Mouse (Mus musculus) lung, embryonic 14.5 days (tissue): ENCODE measurements around the gene Gm49425. TPM values are rescaled to one million over a fixed set of nuclear protein-coding genes. Genes with fewer than 3 reads are reported as not detected.
A peak's percentile ranks its signal among the peaks of the same experiment; 100 is the strongest.
"Not testable (repeated sequence)": the region's sequence is repeated elsewhere in the genome, so short reads cannot be mapped to it uniquely, and the experiment has no call there.

Source experiments
- ATAC-seq: fragments of 200-750 bp; cut with Nextera tagmentation; 2 replicates; pipeline ENCODE4 v1.8.0; 2017; ENCODE audit warnings: mild to moderate bottlenecking, moderate TSS enrichment, moderate library complexity; ENCODE audit not compliant: insufficient read depth
- DNase-seq: peaks from one replicate; pipeline ENCODE4 v3.0.0-alpha.2; 2015
- H3K27ac ChIP-seq: fragments of 300-500 bp; sonication (generic); 2 replicates; pipeline ENCODE4 v1.5.1; 2014; ENCODE audit warnings: low read depth, mild to moderate bottlenecking, moderate library complexity
- H3K27me3 ChIP-seq: fragments of 300-500 bp; sonication (generic); 2 replicates; pipeline ENCODE4 v1.6.1; 2014; ENCODE audit warnings: low read length, control low read depth; ENCODE audit not compliant: insufficient read depth
- H3K36me3 ChIP-seq: fragments of 300-500 bp; sonication (generic); 2 replicates; pipeline ENCODE4 v1.6.1; 2014; ENCODE audit warnings: control low read depth; ENCODE audit not compliant: insufficient read depth
- H3K4me1 ChIP-seq: fragments of 300-500 bp; sonication (generic); 2 replicates; pipeline ENCODE4 v1.6.1; 2014; ENCODE audit warnings: antibody characterized with exemption, control low read depth; ENCODE audit not compliant: insufficient read depth
- H3K4me2 ChIP-seq: fragments of 300-500 bp; sonication (generic); 2 replicates; pipeline ENCODE4 v1.6.1; 2014; ENCODE audit warnings: mild to moderate bottlenecking
- H3K4me3 ChIP-seq: fragments of 300-500 bp; sonication (generic); 2 replicates; pipeline ENCODE4 v1.5.1; 2014; ENCODE audit warnings: low read depth, low read length
- H3K9ac ChIP-seq: fragments of 300-500 bp; sonication (generic); 2 replicates; pipeline ENCODE4 v1.6.1; 2014
- H3K9me3 ChIP-seq: fragments of 300-500 bp; sonication (generic); 2 replicates; pipeline ENCODE4 v1.6.1; 2016; ENCODE audit warnings: low read depth, low read length, control low read depth
- CTCF ChIP-seq: IDR thresholded peaks from 2 replicates; pipeline ENCODE4 v1.5.1; 2016; ENCODE audit warnings: antibody characterized with exemption, low read depth
- WGBS: fragments of 180-500 bp; shearing (Covaris S2); extraction: QIAGEN DNeasy Blood & Tissue Kit; methylation state at CpG from one replicate; pipeline ENCODE4 v1.1.7; 2014; 5-methylcytosine and 5-hydroxymethylcytosine counted together
- polyA plus RNA-seq: library from polyadenylated mRNA; unstranded; fragments of >200 nt; fragmentation: Nextera tagmentation; extraction: Ambion mirVana; gene quantifications from 2 replicates; pipeline ENCODE4 v1.2.1, GENCODE M21; 2014

Gm49425 gene
- polyA plus RNA-seq = not detected in 2 replicates

DNA sequence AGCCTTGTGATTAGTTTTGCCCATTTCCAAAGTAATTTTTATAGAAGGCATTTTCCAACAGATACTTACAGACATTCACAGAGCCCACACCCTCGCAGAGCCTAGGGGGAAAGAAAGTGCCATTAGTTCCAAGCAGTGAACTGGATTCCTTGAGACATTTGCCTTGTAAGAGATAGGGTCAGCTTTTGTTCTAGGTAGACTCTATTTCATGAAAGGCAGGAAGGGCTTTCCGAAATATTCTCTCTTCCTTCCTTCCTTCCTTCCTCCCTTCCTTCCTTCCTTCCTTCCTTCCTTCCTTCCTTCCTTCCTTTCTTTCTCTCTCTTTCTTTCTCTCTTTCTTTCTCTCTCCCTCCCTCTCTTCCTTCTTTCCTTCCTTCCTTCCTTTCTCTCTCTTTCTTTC lies at the start of gene Gm49425:
Gene Gm49425, minus strand, starts transcription at position 101 of the 400 bp plus-strand sequence.
- H3K9me3 ChIP-seq, H3K27me3 ChIP-seq, DNase-seq, H3K4me3 ChIP-seq, H3K36me3 ChIP-seq, H3K4me1 ChIP-seq, H3K4me2 ChIP-seq, ATAC-seq, H3K9ac ChIP-seq, H3K27ac ChIP-seq: not testable (repeated sequence)
- WGBS = 77% methylated on average over 2 of the region's 2 CpGs

DNA sequence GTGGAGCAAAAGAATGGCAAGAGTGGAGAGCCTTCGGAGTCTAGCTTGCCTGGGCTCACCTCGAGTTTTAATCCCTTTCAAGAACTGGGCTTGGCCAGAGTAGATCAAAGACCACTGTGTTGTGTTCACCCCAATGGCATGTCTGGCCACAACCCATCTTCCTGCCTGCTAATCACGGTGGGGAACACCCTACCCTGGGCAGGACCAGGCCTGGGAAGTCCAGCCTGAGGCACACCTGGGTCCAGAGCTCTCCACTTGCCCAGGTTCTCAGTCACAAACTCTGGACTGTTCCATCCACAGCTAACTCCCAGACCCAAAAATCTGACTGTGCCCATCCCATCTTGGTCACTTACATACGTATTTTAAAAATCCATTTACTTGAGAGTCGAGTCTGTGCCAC lies 45.8 kb upstream of the Gm49425 start, which contains the start of gene Krt90:
Gene Krt90, minus strand, starts transcription at position 101 of the 400 bp plus-strand sequence.
- no peaks in the 10 kb centered on the region for H3K36me3 ChIP-seq
- no peak within 1 kb of the TSS for H3K27ac ChIP-seq
- H3K4me3 ChIP-seq = no peak within 1 kb of the TSS
- DNase-seq (no peak), ATAC-seq (no peak)
- H3K4me1 ChIP-seq = no peaks in the 10 kb centered on the region
- no peak within 1 kb of the TSS for H3K4me2 ChIP-seq
- WGBS = 68% methylated on average over 5 of the region's 5 CpGs
- TF ChIP-seq CTCF = no peak
- H3K9me3 ChIP-seq = no peaks in the 10 kb centered on the region
- H3K9ac ChIP-seq = no peak within 1 kb of the TSS
- no peaks in the 10 kb centered on the region for H3K27me3 ChIP-seq

DNA sequence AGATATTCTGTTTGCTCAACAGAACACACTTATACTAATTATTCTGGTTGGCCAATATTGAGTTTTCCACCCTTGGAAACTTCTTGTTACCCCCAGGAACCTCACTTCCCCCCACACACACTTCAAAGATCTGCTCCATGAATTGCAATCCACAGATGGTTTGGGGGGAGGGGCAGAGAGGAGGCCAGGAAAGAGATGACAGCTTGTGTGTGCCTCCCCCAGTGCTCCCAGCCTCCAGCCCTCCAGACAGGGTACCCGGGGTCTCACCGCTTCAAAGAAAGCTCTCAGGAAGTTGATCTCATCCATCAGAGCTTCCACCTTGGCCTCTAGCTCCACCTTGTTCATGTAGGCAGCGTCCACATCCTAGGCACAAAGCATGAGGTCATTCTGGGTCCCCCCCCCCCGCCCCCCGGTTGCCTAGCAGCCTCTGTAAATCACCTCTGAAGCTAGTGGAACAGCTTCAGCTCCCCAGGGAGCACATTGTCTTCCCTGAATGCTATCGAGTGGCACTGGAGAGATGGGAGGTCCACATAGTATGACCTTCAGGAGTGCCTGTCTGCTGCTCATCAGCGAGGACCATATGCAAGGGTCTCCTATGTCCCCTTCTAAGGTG lies 41.1 kb upstream of the Gm49425 start:
- Histone ChIP-seq H3K9me3 (no peaks in the 10 kb centered on the region), H3K9ac (no peak overlapping the region), H3K4me1 (no peaks in the 10 kb centered on the region), H3K27me3 (no peaks in the 10 kb centered on the region), H3K4me3 (no peak overlapping the region), H3K4me2 (no peak overlapping the region), H3K36me3 (no peaks in the 10 kb centered on the region), H3K27ac (no peak overlapping the region)
- DNase-seq (no peak), ATAC-seq (no peak)
- WGBS = 6% methylated on average over 7 of the region's 7 CpGs
- TF ChIP-seq CTCF = no peak

DNA sequence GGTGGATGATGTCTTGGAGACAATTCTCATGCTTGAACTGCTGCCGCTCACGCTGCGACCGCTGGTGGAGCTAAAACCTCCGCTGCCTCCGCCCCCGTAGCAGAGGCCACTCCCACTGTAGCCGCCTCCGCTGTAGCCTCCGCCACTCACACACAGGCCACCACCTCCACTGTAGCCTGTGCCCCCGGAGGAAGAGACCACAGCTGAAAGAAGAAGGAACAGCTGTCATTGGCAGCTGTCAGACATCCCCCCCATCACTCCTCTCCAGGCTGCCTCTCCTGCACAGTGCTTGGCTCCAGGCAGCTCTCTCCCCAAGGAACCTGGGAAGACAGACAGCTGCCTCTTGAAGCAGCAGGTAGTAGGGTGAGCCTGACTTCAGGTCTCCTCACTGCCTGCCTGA lies 36.1 kb upstream of the Gm49425 start:
- H3K4me3 ChIP-seq = no peak overlapping the region
- DNase-seq (peak; percentile 75), ATAC-seq (peak; percentile 91)
- 0% methylated on average over 11 of the region's 11 CpGs for WGBS
- no peak overlapping the region for H3K27ac ChIP-seq
- H3K4me2 ChIP-seq = peak overlapping the region; percentile 34; the same call in 1 of the 2 replicates
- no peak for TF ChIP-seq CTCF
- no peak overlapping the region for H3K9ac ChIP-seq
- no peaks in the 10 kb centered on the region for H3K27me3 ChIP-seq
- no peaks in the 10 kb centered on the region for H3K36me3 ChIP-seq
- H3K9me3 ChIP-seq = no peaks in the 10 kb centered on the region
- H3K4me1 ChIP-seq = 0 out of 2 replicates have a peak, but pooled peaks cover 4% of the 10 kb centered on the region

DNA sequence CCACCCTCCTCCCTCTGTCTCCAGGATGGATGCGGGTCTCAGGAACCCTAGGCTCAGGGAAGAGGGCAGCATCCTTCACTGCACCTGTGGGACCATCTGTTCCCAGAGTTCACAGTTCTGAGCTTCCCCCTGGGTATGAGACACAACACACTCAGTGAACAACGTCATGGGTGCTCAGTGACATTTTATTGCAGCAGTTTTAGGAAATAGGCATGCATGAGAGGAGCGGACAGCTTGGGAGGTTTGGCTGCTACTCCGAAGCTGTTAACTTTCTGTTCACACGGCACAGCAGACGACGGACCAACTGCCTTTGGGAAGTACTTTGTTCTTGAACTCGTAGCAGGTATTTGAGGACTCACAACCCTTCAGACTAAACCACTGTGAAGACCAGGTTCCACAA lies 35.1 kb upstream of the Gm49425 start:
- Histone ChIP-seq H3K4me2 (no peak overlapping the region), H3K36me3 (no peaks in the 10 kb centered on the region), H3K4me1 (0 out of 2 replicates have a peak, but pooled peaks cover 4% of the 10 kb centered on the region), H3K27ac (no peak overlapping the region), H3K27me3 (no peaks in the 10 kb centered on the region), H3K9me3 (no peaks in the 10 kb centered on the region), H3K9ac (no peak overlapping the region), H3K4me3 (no peak overlapping the region)
- DNase-seq (no peak), ATAC-seq (no peak)
- no peak for TF ChIP-seq CTCF
- 83% methylated on average over 8 of the region's 8 CpGs for WGBS

DNA sequence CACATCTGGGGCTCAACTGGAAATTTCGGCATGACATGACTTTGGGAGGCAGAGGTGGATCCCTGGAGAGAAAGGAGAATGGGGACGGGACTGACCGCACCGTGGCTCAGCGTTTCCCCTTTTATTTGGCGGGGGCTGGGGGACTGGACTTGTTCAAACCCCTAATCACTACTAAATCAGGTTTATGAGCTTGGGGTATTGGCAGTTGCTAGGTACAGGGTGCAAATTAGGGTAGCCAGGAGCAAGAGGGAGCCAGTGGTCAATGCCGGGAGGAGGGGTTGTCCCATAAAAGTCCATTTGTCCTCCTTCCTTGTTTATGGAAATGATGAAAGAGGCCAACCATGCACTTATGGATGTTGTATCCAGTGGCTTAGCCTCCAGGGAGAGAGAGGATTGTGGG lies 33.5 kb upstream of the Gm49425 start, which contains the start of gene Krt82:
Gene Krt82, minus strand, starts transcription at position 101 of the 400 bp plus-strand sequence.
- DNase-seq (no peak), ATAC-seq (no peak)
- no peak for TF ChIP-seq CTCF
- Histone ChIP-seq H3K4me1 (0 out of 2 replicates have a peak, but pooled peaks cover 4% of the 10 kb centered on the region), H3K27me3 (no peaks in the 10 kb centered on the region), H3K9me3 (no peaks in the 10 kb centered on the region), H3K36me3 (no peaks in the 10 kb centered on the region), H3K9ac (no peak within 1 kb of the TSS), H3K4me3 (no peak within 1 kb of the TSS), H3K4me2 (no peak within 1 kb of the TSS), H3K27ac (no peak within 1 kb of the TSS)
- WGBS = 87% methylated on average over 7 of the region's 7 CpGs

DNA sequence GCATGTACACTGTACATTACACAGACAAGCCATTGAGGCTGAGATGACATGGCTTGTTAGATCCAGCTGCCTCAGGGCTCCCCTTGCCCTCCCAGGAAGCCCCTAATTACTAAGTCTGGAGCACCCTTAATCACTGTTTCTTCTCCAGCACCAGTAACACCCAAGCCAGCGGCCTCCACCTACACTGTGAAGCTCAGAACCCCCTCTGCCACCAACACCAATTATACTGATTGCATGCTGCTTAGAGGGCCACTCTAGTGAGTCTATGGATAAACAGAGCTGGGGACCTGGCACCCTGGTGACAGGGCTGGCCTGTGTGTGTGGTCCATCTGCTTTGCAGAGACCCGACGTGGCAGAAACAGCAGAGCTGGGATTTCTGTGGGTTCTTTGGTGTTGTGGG lies 27.4 kb upstream of the Gm49425 start:
- Histone ChIP-seq H3K27ac (no peak overlapping the region), H3K9me3 (no peaks in the 10 kb centered on the region), H3K9ac (no peak overlapping the region), H3K36me3 (no peaks in the 10 kb centered on the region), H3K4me2 (no peak overlapping the region), H3K4me3 (no peak overlapping the region), H3K4me1 (no peaks in the 10 kb centered on the region), H3K27me3 (no peaks in the 10 kb centered on the region)
- no peak for TF ChIP-seq CTCF
- no peak for DNase-seq
- 58% methylated on average over 3 of the region's 3 CpGs for WGBS
- no peak for ATAC-seq
